Mouse (Mus musculus): ENCODE data around the gene Hdac2. TPM values are rescaled to one million over a fixed set of nuclear protein-coding genes. Genes with fewer than 3 reads are reported as not detected.

The Hdac2 gene
- total and polyA plus RNA-seq, 3 experiments, result 52.1 to 183 (median 166) TPM

DNA sequence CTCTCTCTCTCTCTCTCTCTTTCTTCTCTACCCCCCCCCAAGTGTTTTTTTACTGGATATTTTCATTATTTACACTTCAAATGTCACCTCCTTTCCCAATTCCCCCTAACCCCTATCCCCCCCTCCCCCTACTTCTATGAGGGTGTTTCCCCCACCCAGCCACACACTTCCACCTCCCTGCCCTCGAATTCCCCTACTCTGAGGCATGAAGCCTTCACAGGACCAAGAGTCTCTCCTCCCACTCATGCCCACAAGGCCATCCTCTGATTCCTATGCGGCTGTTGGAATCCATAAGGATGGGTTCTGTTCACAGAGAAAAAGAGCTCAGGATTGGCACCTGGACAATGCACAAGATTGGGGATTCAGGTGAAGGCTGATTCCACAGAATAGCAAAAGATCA lies 38.1 kb upstream of the Hdac2 start:
- peak; percentile 31 for DNase-seq (ENCODE audit: extremely low read depth)
- H3K27ac ChIP-seq (ENCODE audit: insufficient read depth, low read depth), result no peak overlapping the region
- no peak overlapping the region; the same call in 1 of the 2 replicates for H3K4me2 ChIP-seq (ENCODE audit: insufficient read depth, low read depth, poor library complexity, severe bottlenecking)
- dilution Hi-C loops (cut with MboI; ENCODE audit: extremely low pct_ligation_motif_present, extremely low pct_unique_long_range_greater_than_20kb, low sequenced_read_pairs) (no loop called here), in situ Hi-C loops (cut with MboI; ENCODE audit: low pct_ligation_motif_present, low pct_unique_long_range_greater_than_20kb, low sequenced_read_pairs) (no loop called here)
- no peaks in the 10 kb centered on the region for H3K27me3 ChIP-seq (replicated peaks)
- H3K79me2 ChIP-seq (replicated peaks; ENCODE audit: control insufficient read depth, extremely low read depth, insufficient read depth, poor library complexity, severe bottlenecking), result no peaks in the 10 kb centered on the region
- H3K4me3 ChIP-seq (replicated peaks in 1 of 3; ENCODE audit: low read depth in 2 of 3, low read length in 2 of 3, poor library complexity in 1 of 3), result no peak overlapping the region
- no peak for TF ChIP-seq HCFC1 (IDR thresholded peaks at IDR 0.05; ENCODE audit: low read depth, low read length)
- TF ChIP-seq PAX5 (IDR thresholded peaks at IDR 0.05; ENCODE audit: low read length), result no peak
- no peak for TF ChIP-seq E2F4 (IDR thresholded peaks at IDR 0.05; ENCODE audit: insufficient replicate concordance, low read depth, low read length)
- no peak for TF ChIP-seq POLR2A (IDR thresholded peaks at IDR 0.05; ENCODE audit: low read depth, low read length)
- no peak for TF ChIP-seq MAFK (IDR thresholded peaks at IDR 0.05; ENCODE audit: insufficient replicate concordance, low read length)
- H3K9ac ChIP-seq (ENCODE audit: insufficient read depth, low read depth), result no peak overlapping the region
- no peaks in the 10 kb centered on the region for H3K36me3 ChIP-seq (replicated peaks in 1 of 2; ENCODE audit: control insufficient read depth in 1 of 2, insufficient read depth in 1 of 2, low read length in 1 of 2)
- peaks cover 0 to 19% of the 10 kb centered on the region in 2 experiments; a peak in 2 of 4 replicates for H3K4me1 ChIP-seq (ENCODE audit: control insufficient read depth in 1 of 2, insufficient read depth in 2 of 2)
- peaks cover 4% of the 10 kb centered on the region for H3K9me3 ChIP-seq (replicated peaks; ENCODE audit: low read length)

DNA sequence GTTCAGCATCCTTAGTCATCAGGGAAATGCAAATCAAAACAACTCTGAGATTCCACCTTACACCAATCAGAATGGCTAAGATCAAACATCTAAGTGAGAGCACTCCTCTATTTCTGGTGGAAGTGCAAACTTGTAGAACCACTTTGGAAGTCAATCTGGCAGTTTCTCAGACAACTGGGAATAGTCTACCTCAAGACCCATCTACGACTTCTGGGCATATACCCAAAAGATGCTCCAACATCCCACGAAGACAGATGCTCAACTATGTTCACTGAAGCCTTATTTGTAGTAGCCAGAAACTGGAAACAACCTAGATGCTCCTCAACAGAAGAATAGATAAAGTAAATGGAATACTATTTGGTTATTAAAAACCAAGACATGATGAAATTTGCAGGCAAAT lies 22.6 kb upstream of the Hdac2 start:
- no peaks in the 10 kb centered on the region for H3K79me2 ChIP-seq (replicated peaks; ENCODE audit: control insufficient read depth, extremely low read depth, insufficient read depth, poor library complexity, severe bottlenecking)
- no peak overlapping the region for H3K4me2 ChIP-seq (ENCODE audit: insufficient read depth, low read depth, poor library complexity, severe bottlenecking)
- H3K9me3 ChIP-seq (replicated peaks; ENCODE audit: low read length), result no peaks in the 10 kb centered on the region
- TF ChIP-seq CHD1 (IDR thresholded peaks at IDR 0.05; ENCODE audit: low read depth, low read length) (no peak), ZNF384 (IDR thresholded peaks at IDR 0.05; ENCODE audit: low read depth, low read length) (no peak), GABPA (IDR thresholded peaks at IDR 0.05; ENCODE audit: insufficient replicate concordance, low read depth, low read length) (no peak), SMC3 (IDR thresholded peaks at IDR 0.05; ENCODE audit: low read depth, low read length) (no peak), CHD2 (IDR thresholded peaks at IDR 0.05; ENCODE audit: low read length) (no peak)
- H3K9ac ChIP-seq (ENCODE audit: insufficient read depth, low read depth), result no peak overlapping the region
- no peak overlapping the region for H3K4me3 ChIP-seq (replicated peaks in 1 of 3; ENCODE audit: low read depth in 2 of 3, low read length in 2 of 3, poor library complexity in 1 of 3)
- no peaks in the 10 kb centered on the region for H3K36me3 ChIP-seq (replicated peaks in 1 of 2; ENCODE audit: control insufficient read depth in 1 of 2, insufficient read depth in 1 of 2, low read length in 1 of 2)
- dilution Hi-C loops (cut with MboI; ENCODE audit: extremely low pct_ligation_motif_present, extremely low pct_unique_long_range_greater_than_20kb, low sequenced_read_pairs), result no loop called here
- in situ Hi-C loops (cut with MboI; ENCODE audit: low pct_ligation_motif_present, low pct_unique_long_range_greater_than_20kb, low sequenced_read_pairs), result no loop called here
- H3K4me1 ChIP-seq (ENCODE audit: control insufficient read depth in 1 of 2, insufficient read depth in 2 of 2), result no peaks in the 10 kb centered on the region
- H3K27me3 ChIP-seq (replicated peaks), result no peaks in the 10 kb centered on the region
- H3K27ac ChIP-seq (ENCODE audit: insufficient read depth, low read depth), result no peak overlapping the region
- DNase-seq (ENCODE audit: extremely low read depth), result no peak

DNA sequence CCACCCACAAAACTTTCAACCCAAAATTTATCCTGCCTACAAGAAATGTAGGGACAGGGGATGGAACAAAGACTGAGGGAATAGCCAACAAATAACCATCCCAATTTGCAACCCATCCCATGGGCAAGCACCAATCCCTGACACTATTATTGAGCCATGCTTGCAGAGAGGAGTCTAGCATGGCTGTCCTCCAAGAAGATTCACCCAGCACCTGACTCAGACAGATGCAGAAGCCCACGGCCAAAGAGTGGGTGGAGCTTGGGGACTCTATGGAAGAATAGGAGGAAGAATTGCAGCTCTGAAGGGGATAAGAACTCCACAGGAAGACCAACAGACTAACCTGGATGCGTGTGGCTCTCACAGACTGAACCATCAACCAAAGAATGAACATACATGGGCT lies 21.7 kb upstream of the Hdac2 start:
- DNase-seq (ENCODE audit: extremely low read depth), result no peak
- dilution Hi-C loops (cut with MboI; ENCODE audit: extremely low pct_ligation_motif_present, extremely low pct_unique_long_range_greater_than_20kb, low sequenced_read_pairs), result no loop called here

More for the DNA sequence above, 21.7 kb upstream of the Hdac2 start:
- H3K27me3 ChIP-seq (replicated peaks), result no peaks in the 10 kb centered on the region
- H3K36me3 ChIP-seq (replicated peaks in 1 of 2; ENCODE audit: control insufficient read depth in 1 of 2, insufficient read depth in 1 of 2, low read length in 1 of 2), result no peaks in the 10 kb centered on the region
- no peak overlapping the region for H3K4me2 ChIP-seq (ENCODE audit: insufficient read depth, low read depth, poor library complexity, severe bottlenecking)
- H3K9me3 ChIP-seq (replicated peaks; ENCODE audit: low read length), result no peaks in the 10 kb centered on the region
- no peak overlapping the region for H3K4me3 ChIP-seq (replicated peaks in 1 of 3; ENCODE audit: low read depth in 2 of 3, low read length in 2 of 3, poor library complexity in 1 of 3)
- no peaks in the 10 kb centered on the region for H3K4me1 ChIP-seq (ENCODE audit: control insufficient read depth in 1 of 2, insufficient read depth in 2 of 2)
- no peak overlapping the region for H3K27ac ChIP-seq (ENCODE audit: insufficient read depth, low read depth)
- no peaks in the 10 kb centered on the region for H3K79me2 ChIP-seq (replicated peaks; ENCODE audit: control insufficient read depth, extremely low read depth, insufficient read depth, poor library complexity, severe bottlenecking)
- H3K9ac ChIP-seq (ENCODE audit: insufficient read depth, low read depth), result no peak overlapping the region
- in situ Hi-C loops (cut with MboI; ENCODE audit: low pct_ligation_motif_present, low pct_unique_long_range_greater_than_20kb, low sequenced_read_pairs), result no loop called here
- no peak for TF ChIP-seq ELF1 (IDR thresholded peaks at IDR 0.05; ENCODE audit: low read depth, low read length)
- no peak for TF ChIP-seq E2F4 (IDR thresholded peaks at IDR 0.05; ENCODE audit: insufficient replicate concordance, low read depth, low read length)
- no peak for TF ChIP-seq IRF4 (IDR thresholded peaks at IDR 0.05; ENCODE audit: low read depth, low read length)
- no peak for TF ChIP-seq SMC3 (IDR thresholded peaks at IDR 0.05; ENCODE audit: low read depth, low read length)
- no peak for TF ChIP-seq CHD1 (IDR thresholded peaks at IDR 0.05; ENCODE audit: low read depth, low read length)
- TF ChIP-seq ETS1 (conservative IDR thresholded peaks at IDR 0.05; ENCODE audit: low read depth, low read length), result no peak
- TF ChIP-seq MYC (IDR thresholded peaks at IDR 0.05; ENCODE audit: low read depth, low read length), result no peak
- no peak for TF ChIP-seq JUND (conservative IDR thresholded peaks at IDR 0.05; ENCODE audit: low read depth, low read length)
- TF ChIP-seq ZKSCAN1 (IDR thresholded peaks at IDR 0.05; ENCODE audit: borderline replicate concordance, low read depth, low read length), result no peak
- TF ChIP-seq USF1 (IDR thresholded peaks at IDR 0.05; ENCODE audit: low read depth, low read length), result no peak
- TF ChIP-seq EP300 (IDR thresholded peaks at IDR 0.05; ENCODE audit: low read length), result no peak
- no peak for TF ChIP-seq ZMIZ1 (IDR thresholded peaks at IDR 0.05; ENCODE audit: low read depth, low read length)
- no peak for TF ChIP-seq BHLHE40 (IDR thresholded peaks at IDR 0.05; ENCODE audit: low read depth, low read length)
- TF ChIP-seq PAX5 (IDR thresholded peaks at IDR 0.05; ENCODE audit: low read length), result no peak

Measured in CH12.LX (cell line).